Mouse (Mus musculus): ENCODE measurements around the gene Adad2. TPM values are rescaled to one million over a fixed set of nuclear protein-coding genes. Genes with fewer than 3 reads are reported as not detected.
A peak's percentile ranks its signal among the peaks of the same experiment; 100 is the strongest.

The Adad2 gene
- polyA plus RNA-seq, 1 experiment: 1.7 TPM

DNA sequence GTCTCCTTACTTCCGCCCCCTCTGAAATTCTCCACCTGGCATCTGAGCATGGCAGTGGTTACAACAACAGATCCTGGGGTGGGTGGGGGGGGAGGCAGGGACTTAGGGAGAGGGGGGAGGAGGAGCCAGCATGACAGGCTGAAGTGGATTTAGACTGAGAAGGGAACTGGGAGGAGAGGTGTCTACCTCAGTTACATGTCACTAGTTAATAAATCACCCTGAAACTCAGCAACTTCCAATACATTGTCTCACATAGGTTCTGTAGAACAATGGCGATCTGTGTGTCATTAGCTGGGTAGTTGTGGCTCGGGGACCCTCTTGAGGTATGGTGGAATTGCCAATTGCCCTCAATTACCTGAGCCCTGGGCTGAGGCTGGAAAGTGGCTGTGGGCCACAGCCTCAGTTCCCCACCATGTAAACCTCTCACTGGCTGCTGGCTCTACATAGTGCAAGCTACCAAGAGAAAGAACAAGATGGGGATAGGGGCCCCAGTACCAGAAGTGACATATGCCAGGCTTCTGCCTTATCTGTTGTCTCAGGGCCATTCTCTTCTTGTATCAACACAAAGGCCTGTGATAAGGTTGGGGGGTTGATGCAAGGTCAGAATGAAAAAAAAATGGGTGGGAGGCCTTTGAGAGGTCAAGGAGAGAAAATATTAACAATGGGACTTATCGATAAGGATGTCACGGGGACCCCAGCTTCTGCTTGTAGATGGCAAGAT is 31.9 kb upstream of the Adad2 start:
- Histone ChIP-seq H3K4me3 (ENCODE audit: low read depth, low read length) (no peak overlapping the region), H3K9ac (ENCODE audit: low read depth, poor library complexity, severe bottlenecking) (no peak overlapping the region), H3K27ac (ENCODE audit: insufficient read depth, low read length) (no peak overlapping the region), H3K36me3 (ENCODE audit: control insufficient read depth, insufficient read depth, low read length, poor library complexity, severe bottlenecking) (no peaks in the 10 kb centered on the region), H3K4me1 (ENCODE audit: control insufficient read depth, insufficient read depth, low read length) (no peaks in the 10 kb centered on the region), H3K27me3 (ENCODE audit: control insufficient read depth, insufficient read depth, low read length, poor library complexity, severe bottlenecking) (no peaks in the 10 kb centered on the region), H3K9me3 (replicated peaks; ENCODE audit: control insufficient read depth, insufficient read depth, low read length, poor library complexity, severe bottlenecking) (no peaks in the 10 kb centered on the region)
- TF ChIP-seq POLR2A (IDR thresholded peaks at IDR 0.05; ENCODE audit: insufficient read depth, low read length) (no peak), CTCF (IDR thresholded peaks at IDR 0.05; ENCODE audit: low read depth, low read length) (no peak), EP300 (IDR thresholded peaks at IDR 0.05; ENCODE audit: insufficient read depth, low read depth, low read length) (no peak)

DNA sequence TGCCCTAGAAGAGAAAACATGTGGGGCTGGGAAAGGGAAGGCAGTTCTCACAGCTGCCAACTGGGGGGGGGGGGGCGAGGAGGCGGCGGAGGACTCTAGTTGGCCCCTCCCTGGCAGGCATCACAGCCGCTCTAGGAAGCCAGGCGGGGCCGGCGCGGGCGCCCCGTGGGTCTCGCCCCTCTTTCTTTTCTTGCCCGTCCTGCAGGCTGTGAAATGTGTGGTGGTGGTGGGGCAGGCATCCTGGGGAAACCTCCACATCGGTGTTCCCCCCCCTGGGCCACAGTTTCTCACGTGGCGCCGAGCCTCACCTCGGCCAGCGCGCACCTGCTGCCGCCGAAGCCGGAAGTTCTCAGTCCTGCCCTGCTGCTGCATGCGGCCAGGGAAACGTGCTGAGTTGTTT is 26.6 kb upstream of the Adad2 start:
- no peaks in the 10 kb centered on the region for H3K27me3 ChIP-seq (ENCODE audit: control insufficient read depth, insufficient read depth, low read length, poor library complexity, severe bottlenecking)
- H3K4me1 ChIP-seq (ENCODE audit: control insufficient read depth, insufficient read depth, low read length): peaks cover 4% of the 10 kb centered on the region
- peak overlapping the region; percentile 51 for H3K9ac ChIP-seq (ENCODE audit: low read depth, poor library complexity, severe bottlenecking)
- peaks cover 12% of the 10 kb centered on the region for H3K9me3 ChIP-seq (replicated peaks; ENCODE audit: control insufficient read depth, insufficient read depth, low read length, poor library complexity, severe bottlenecking)
- H3K27ac ChIP-seq (ENCODE audit: insufficient read depth, low read length): no peak overlapping the region
- peak overlapping the region; percentile 11 for H3K4me3 ChIP-seq (ENCODE audit: low read depth, low read length)
- no peak for TF ChIP-seq CTCF (IDR thresholded peaks at IDR 0.05; ENCODE audit: low read depth, low read length)
- no peak for TF ChIP-seq POLR2A (IDR thresholded peaks at IDR 0.05; ENCODE audit: insufficient read depth, low read length)
- 0 out of 2 replicates have a peak, but pooled peaks have one; percentile 5 for TF ChIP-seq EP300 (IDR thresholded peaks at IDR 0.05; ENCODE audit: insufficient read depth, low read depth, low read length)
- H3K36me3 ChIP-seq (ENCODE audit: control insufficient read depth, insufficient read depth, low read length, poor library complexity, severe bottlenecking): no peaks in the 10 kb centered on the region

DNA sequence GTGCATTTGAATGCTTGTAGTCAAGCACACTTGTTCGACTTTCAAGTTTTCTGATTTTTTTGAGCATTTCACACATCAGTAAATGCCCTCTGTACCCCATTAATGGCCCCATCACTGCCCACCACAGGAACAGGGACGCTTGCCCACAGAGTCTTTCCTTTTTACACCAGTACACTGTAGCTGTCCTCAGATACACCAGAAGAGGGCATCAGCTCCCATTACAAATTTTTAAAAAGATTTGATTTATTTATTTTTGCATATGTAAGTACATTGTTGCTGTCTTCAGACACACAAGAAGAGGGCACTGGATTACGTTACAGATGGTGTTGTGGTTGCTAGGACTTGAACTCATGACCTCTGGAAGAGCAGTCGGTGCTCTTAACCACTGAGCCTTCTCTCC is 24.2 kb upstream of the Adad2 start:
- no peak overlapping the region for H3K9ac ChIP-seq (ENCODE audit: low read depth, poor library complexity, severe bottlenecking)
- H3K4me3 ChIP-seq (ENCODE audit: low read depth, low read length): no peak overlapping the region
- H3K27me3 ChIP-seq (ENCODE audit: control insufficient read depth, insufficient read depth, low read length, poor library complexity, severe bottlenecking): no peaks in the 10 kb centered on the region
- TF ChIP-seq CTCF (IDR thresholded peaks at IDR 0.05; ENCODE audit: low read depth, low read length): no peak
- TF ChIP-seq POLR2A (IDR thresholded peaks at IDR 0.05; ENCODE audit: insufficient read depth, low read length): no peak
- TF ChIP-seq EP300 (IDR thresholded peaks at IDR 0.05; ENCODE audit: insufficient read depth, low read depth, low read length): no peak
- H3K4me1 ChIP-seq (ENCODE audit: control insufficient read depth, insufficient read depth, low read length): peaks cover 4% of the 10 kb centered on the region
- H3K9me3 ChIP-seq (replicated peaks; ENCODE audit: control insufficient read depth, insufficient read depth, low read length, poor library complexity, severe bottlenecking): peaks cover 12% of the 10 kb centered on the region
- no peaks in the 10 kb centered on the region for H3K36me3 ChIP-seq (ENCODE audit: control insufficient read depth, insufficient read depth, low read length, poor library complexity, severe bottlenecking)
- H3K27ac ChIP-seq (ENCODE audit: insufficient read depth, low read length): no peak overlapping the region

DNA sequence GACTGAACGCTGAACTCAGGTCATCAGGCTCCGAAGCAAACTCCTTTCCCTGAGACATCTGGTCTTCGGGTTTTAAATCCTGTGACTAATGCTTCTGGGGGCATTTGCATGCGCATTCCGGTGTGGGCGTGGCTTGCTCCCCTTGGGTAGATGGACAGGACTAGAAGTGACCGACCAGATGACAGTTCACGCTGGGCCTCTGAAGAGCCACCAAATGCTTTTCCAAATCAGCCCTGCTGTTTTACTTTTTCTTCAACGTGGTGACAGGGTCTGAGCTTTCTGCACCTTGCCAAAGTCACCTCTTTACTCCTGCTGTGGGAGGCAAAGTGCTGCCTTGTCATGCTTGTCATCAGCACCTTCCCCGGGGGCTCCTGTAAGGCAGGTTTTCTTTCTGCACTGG is 23.7 kb upstream of the Adad2 start:
- H3K4me1 ChIP-seq (ENCODE audit: control insufficient read depth, insufficient read depth, low read length): peaks cover 4% of the 10 kb centered on the region
- no peak overlapping the region for H3K27ac ChIP-seq (ENCODE audit: insufficient read depth, low read length)
- peaks cover 12% of the 10 kb centered on the region for H3K9me3 ChIP-seq (replicated peaks; ENCODE audit: control insufficient read depth, insufficient read depth, low read length, poor library complexity, severe bottlenecking)
- TF ChIP-seq CTCF (IDR thresholded peaks at IDR 0.05; ENCODE audit: low read depth, low read length): no peak
- 0 out of 2 replicates have a peak, but pooled peaks have one; percentile 21 for TF ChIP-seq EP300 (IDR thresholded peaks at IDR 0.05; ENCODE audit: insufficient read depth, low read depth, low read length)
- H3K4me3 ChIP-seq (ENCODE audit: low read depth, low read length): no peak overlapping the region
- H3K36me3 ChIP-seq (ENCODE audit: control insufficient read depth, insufficient read depth, low read length, poor library complexity, severe bottlenecking): no peaks in the 10 kb centered on the region
- H3K9ac ChIP-seq (ENCODE audit: low read depth, poor library complexity, severe bottlenecking): no peak overlapping the region
- H3K27me3 ChIP-seq (ENCODE audit: control insufficient read depth, insufficient read depth, low read length, poor library complexity, severe bottlenecking): no peaks in the 10 kb centered on the region

DNA sequence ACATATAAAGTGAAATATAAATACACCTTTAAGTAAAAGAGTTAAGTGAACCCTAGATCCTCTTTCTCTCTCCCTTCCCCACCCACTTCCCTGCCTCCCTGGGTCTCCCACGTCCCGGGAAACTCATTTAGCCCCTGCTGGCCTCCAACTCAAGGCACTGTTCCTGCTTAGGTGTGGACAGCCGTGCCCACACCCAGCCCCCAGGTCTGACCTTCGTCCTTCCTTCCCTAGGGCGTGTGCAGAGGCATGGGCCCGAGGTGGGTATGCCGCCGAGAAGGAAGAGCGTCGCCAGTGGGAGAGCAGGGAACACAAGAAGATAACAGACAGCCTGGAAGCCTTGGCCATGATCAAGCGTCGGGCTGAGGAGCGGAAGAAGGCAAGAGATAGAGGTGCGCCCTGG is 22.2 kb upstream of the Adad2 start:
- Histone ChIP-seq H3K36me3 (ENCODE audit: control insufficient read depth, insufficient read depth, low read length, poor library complexity, severe bottlenecking) (no peaks in the 10 kb centered on the region), H3K4me3 (ENCODE audit: low read depth, low read length) (no peak overlapping the region), H3K27me3 (ENCODE audit: control insufficient read depth, insufficient read depth, low read length, poor library complexity, severe bottlenecking) (no peaks in the 10 kb centered on the region), H3K9ac (ENCODE audit: low read depth, poor library complexity, severe bottlenecking) (no peak overlapping the region), H3K27ac (ENCODE audit: insufficient read depth, low read length) (no peak overlapping the region), H3K4me1 (ENCODE audit: control insufficient read depth, insufficient read depth, low read length) (peaks cover 4% of the 10 kb centered on the region), H3K9me3 (replicated peaks; ENCODE audit: control insufficient read depth, insufficient read depth, low read length, poor library complexity, severe bottlenecking) (peaks cover 12% of the 10 kb centered on the region)
- TF ChIP-seq CTCF (IDR thresholded peaks at IDR 0.05; ENCODE audit: low read depth, low read length) (no peak), POLR2A (IDR thresholded peaks at IDR 0.05; ENCODE audit: insufficient read depth, low read length) (no peak), EP300 (IDR thresholded peaks at IDR 0.05; ENCODE audit: insufficient read depth, low read depth, low read length) (no peak)

DNA sequence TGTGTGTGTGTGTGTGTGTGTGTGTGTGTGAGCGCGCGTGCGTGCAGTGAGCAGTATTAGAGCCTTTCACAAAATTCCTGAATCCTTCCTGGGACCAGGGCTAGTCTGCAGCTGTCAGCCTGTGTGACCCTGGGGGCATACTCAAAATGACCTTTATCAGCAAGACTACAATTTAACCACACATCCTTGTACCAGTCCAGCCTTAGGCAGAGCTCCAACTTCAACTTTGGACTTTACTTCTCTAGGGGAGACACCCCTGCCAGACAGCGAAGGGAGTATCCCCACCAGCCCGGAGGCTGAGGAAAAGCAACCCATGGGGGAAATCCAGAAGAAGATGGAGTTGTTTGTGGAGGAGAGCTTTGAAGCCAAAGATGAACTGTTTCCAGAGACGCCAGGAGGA is 21.1 kb upstream of the Adad2 start:
- TF ChIP-seq CTCF (IDR thresholded peaks at IDR 0.05; ENCODE audit: low read depth, low read length) (no peak), POLR2A (IDR thresholded peaks at IDR 0.05; ENCODE audit: insufficient read depth, low read length) (no peak), EP300 (IDR thresholded peaks at IDR 0.05; ENCODE audit: insufficient read depth, low read depth, low read length) (no peak)
- Histone ChIP-seq H3K27ac (ENCODE audit: insufficient read depth, low read length) (no peak overlapping the region), H3K36me3 (ENCODE audit: control insufficient read depth, insufficient read depth, low read length, poor library complexity, severe bottlenecking) (no peaks in the 10 kb centered on the region), H3K4me1 (ENCODE audit: control insufficient read depth, insufficient read depth, low read length) (peaks cover 4% of the 10 kb centered on the region), H3K9me3 (replicated peaks; ENCODE audit: control insufficient read depth, insufficient read depth, low read length, poor library complexity, severe bottlenecking) (peaks cover 11% of the 10 kb centered on the region), H3K4me3 (ENCODE audit: low read depth, low read length) (no peak overlapping the region), H3K9ac (ENCODE audit: low read depth, poor library complexity, severe bottlenecking) (no peak overlapping the region), H3K27me3 (ENCODE audit: control insufficient read depth, insufficient read depth, low read length, poor library complexity, severe bottlenecking) (no peaks in the 10 kb centered on the region)
